Mouse (Mus musculus) stomach, postnatal 0 days (tissue): ENCODE measurements around the gene Ercc5. TPM values are rescaled to one million over a fixed set of nuclear protein-coding genes. Genes with fewer than 3 reads are reported as not detected.

ENCODE experiments used
- ATAC-seq: fragments of 200-750 bp; cut with Nextera tagmentation; 2 replicates; pipeline ENCODE4 v1.8.0; 2017; ENCODE audit not compliant: low FRiP score, low TSS enrichment
- DNase-seq: peaks from one replicate; pipeline ENCODE4 v3.0.0-alpha.2; 2016; ENCODE audit warnings: low spot score
- H3K27ac ChIP-seq: fragments of 300-500 bp; sonication (generic); replicated peaks from 2 replicates; pipeline ENCODE4 v1.5.1; 2014; ENCODE audit warnings: mild to moderate bottlenecking, control low read depth
- H3K27me3 ChIP-seq: fragments of 300-500 bp; sonication (generic); 2 replicates; pipeline ENCODE4 v1.6.1; 2014; ENCODE audit warnings: low read length; ENCODE audit not compliant: control insufficient read depth, insufficient read depth
- H3K36me3 ChIP-seq: fragments of 300-500 bp; sonication (generic); 2 replicates; pipeline ENCODE4 v1.6.1; 2014; ENCODE audit warnings: low read length, mixed read lengths; ENCODE audit not compliant: control insufficient read depth, insufficient read depth
- H3K4me1 ChIP-seq: fragments of 300-500 bp; sonication (generic); replicated peaks from 2 replicates; pipeline ENCODE4 v1.6.1; 2014; ENCODE audit warnings: antibody characterized with exemption; ENCODE audit not compliant: control insufficient read depth, insufficient read depth
- H3K4me2 ChIP-seq: fragments of 300-500 bp; sonication (generic); replicated peaks from 2 replicates; pipeline ENCODE4 v1.6.1; 2014; ENCODE audit warnings: low read depth, mild to moderate bottlenecking, control low read depth, moderate library complexity
- H3K4me3 ChIP-seq: fragments of 300-500 bp; sonication (generic); 2 replicates; pipeline ENCODE4 v1.5.1; 2014; ENCODE audit warnings: low read depth, low read length, control low read depth
- H3K9ac ChIP-seq: fragments of 300-500 bp; sonication (generic); 2 replicates; pipeline ENCODE4 v1.6.1; 2014; ENCODE audit warnings: mild to moderate bottlenecking, low read length, control low read depth, mixed read lengths
- H3K9me3 ChIP-seq: fragments of 300-500 bp; sonication (generic); 2 replicates; pipeline ENCODE4 v1.6.1; 2016; ENCODE audit warnings: low read length; ENCODE audit not compliant: control insufficient read depth
- CTCF ChIP-seq: IDR thresholded peaks from 2 replicates; pipeline ENCODE4 v1.5.1; 2016; ENCODE audit warnings: antibody characterized with exemption, low read depth, mild to moderate bottlenecking, moderate library complexity
- EP300 ChIP-seq: optimal IDR thresholded peaks from 2 replicates; pipeline ENCODE3; 2016; ENCODE audit warnings: antibody characterized with exemption
- WGBS: fragments of 180-500 bp; shearing (Covaris S2); extraction: QIAGEN DNeasy Blood & Tissue Kit; methylation state at CpG from one replicate; pipeline ENCODE4 v1.1.7; 2014; 5-methylcytosine and 5-hydroxymethylcytosine counted together
- polyA plus RNA-seq: library from polyadenylated mRNA; unstranded; fragments of >200 nt; fragmentation: Nextera tagmentation; extraction: Ambion mirVana; gene quantifications from 2 replicates; pipeline ENCODE4 v1.2.1, GENCODE M21; 2015

Gene Ercc5
- polyA plus RNA-seq, result 9.1 and 9.7 TPM in 2 replicates

GRCm38 (mm10) chr1:44147563-44148381 lies at the start of gene Ercc5:
Gene Ercc5 (plus strand): TSS chr1:44147744.
- Histone ChIP-seq H3K36me3 (peaks cover 2% of the 10 kb centered on the region; the same call in 1 of the 2 replicates), H3K4me3 (peak within 1 kb of the TSS; percentile 70), H3K4me1 (no peaks in the 10 kb centered on the region), H3K27me3 (no peaks in the 10 kb centered on the region), H3K9me3 (no peaks in the 10 kb centered on the region), H3K4me2 (peak within 1 kb of the TSS; percentile 67), H3K9ac (peak within 1 kb of the TSS; percentile 84), H3K27ac (peak within 1 kb of the TSS; percentile 92)
- under 1% methylated on average over 66 of the region's 66 CpGs for WGBS
- no peak for TF ChIP-seq EP300
- TF ChIP-seq CTCF, result no peak
- ATAC-seq (peak; percentile 97), DNase-seq (peak; percentile 85)

GRCm38 (mm10) chr1:44101448-44102225 lies 45.9 kb upstream of the Ercc5 start:
- TF ChIP-seq CTCF, result no peak; the same call in 1 of the 2 replicates
- no peak for TF ChIP-seq EP300
- peak overlapping the region; percentile 73 for H3K4me2 ChIP-seq
- H3K36me3 ChIP-seq, result no peaks in the 10 kb centered on the region
- no peaks in the 10 kb centered on the region for H3K27me3 ChIP-seq
- WGBS, result under 1% methylated on average over 53 of the region's 55 CpGs
- ATAC-seq (peak; percentile 86), DNase-seq (peak; percentile 74)
- no peaks in the 10 kb centered on the region for H3K4me1 ChIP-seq
- H3K27ac ChIP-seq, result peak overlapping the region; percentile 90
- H3K9me3 ChIP-seq, result no peaks in the 10 kb centered on the region
- H3K9ac ChIP-seq, result peak overlapping the region; percentile 79
- H3K4me3 ChIP-seq, result peak overlapping the region; percentile 61

- Histone ChIP-seq H3K4me2 (peak within 1 kb of the TSS; percentile 73), H3K27me3 (no peaks in the 10 kb centered on the region), H3K9me3 (no peaks in the 10 kb centered on the region), H3K36me3 (no peaks in the 10 kb centered on the region), H3K9ac (peak within 1 kb of the TSS; percentile 79), H3K4me1 (no peaks in the 10 kb centered on the region), H3K4me3 (peak within 1 kb of the TSS; percentile 61), H3K27ac (peak within 1 kb of the TSS; percentile 90)
- WGBS, result under 1% methylated on average over 53 of the region's 55 CpGs
- ATAC-seq, result peak; percentile 99
- peak; percentile 96 for DNase-seq
- TF ChIP-seq EP300, result no peak
- TF ChIP-seq CTCF, result no peak; the same call in 1 of the 2 replicates
Observed at GRCm38 (mm10) chr1:44102259-44102717, 45.3 kb upstream of the Ercc5 start, which contains the start of gene Tex30. Gene Tex30 (minus strand): TSS chr1:44102441.

- no peak overlapping the region for H3K9ac ChIP-seq
Observed at GRCm38 (mm10) chr1:44102939-44103338, 44.6 kb upstream of the Ercc5 start.

GRCm38 (mm10) chr1:44117571-44117970 lies 30.0 kb upstream of the Ercc5 start:
- H3K4me1 ChIP-seq, result peaks cover 3% of the 10 kb centered on the region; the same call in 1 of the 2 replicates
- H3K27ac ChIP-seq, result no peak overlapping the region
- H3K9me3 ChIP-seq, result no peaks in the 10 kb centered on the region
- TF ChIP-seq EP300 (no peak), CTCF (no peak)
- H3K36me3 ChIP-seq, result peaks cover 7% of the 10 kb centered on the region
- ATAC-seq, result no peak
- H3K4me2 ChIP-seq, result peak overlapping the region; percentile 83; the same call in 1 of the 2 replicates
- H3K27me3 ChIP-seq, result no peaks in the 10 kb centered on the region
- H3K4me3 ChIP-seq, result no peak overlapping the region
- H3K9ac ChIP-seq, result no peak overlapping the region
- DNase-seq, result no peak

More at GRCm38 (mm10) chr1:44102939-44103338, 44.6 kb upstream of the Ercc5 start:
- no peaks in the 10 kb centered on the region for H3K4me1 ChIP-seq
- no peak overlapping the region for H3K27ac ChIP-seq
- TF ChIP-seq CTCF, result no peak
- TF ChIP-seq EP300, result no peak
- no peak for DNase-seq
- no peaks in the 10 kb centered on the region for H3K9me3 ChIP-seq
- H3K4me3 ChIP-seq, result no peak overlapping the region
- 7% methylated on average over 5 of the region's 5 CpGs for WGBS
- H3K4me2 ChIP-seq, result peak overlapping the region; percentile 73
- no peak for ATAC-seq
- H3K36me3 ChIP-seq, result 0 out of 2 replicates have a peak, but pooled peaks cover under 1% of the 10 kb centered on the region
- no peaks in the 10 kb centered on the region for H3K27me3 ChIP-seq
